Mouse (Mus musculus) testis, postnatal 10 days (tissue): ENCODE measurements at regions not wholly inside any gene's neighbourhood (a gene's known extent, or its start where the extent isn't known, plus 50 kb on each side); places are given as distances from the start of the nearest gene placed in this dataset.
"Not testable (repeated sequence)": the region's sequence is repeated elsewhere in the genome, so short reads cannot be mapped to it uniquely, and the experiment has no call there.

ENCODE experiments used
- DNase-seq: peaks from one replicate; pipeline ENCODE4 v3.0.0; 2021; ENCODE audit warnings: low spot score

- DNase-seq = no peak
These were observed 943.7 kb upstream of the Prmt6 start for GRCm38 (mm10) chr3:111194541-111194940.

DNA sequence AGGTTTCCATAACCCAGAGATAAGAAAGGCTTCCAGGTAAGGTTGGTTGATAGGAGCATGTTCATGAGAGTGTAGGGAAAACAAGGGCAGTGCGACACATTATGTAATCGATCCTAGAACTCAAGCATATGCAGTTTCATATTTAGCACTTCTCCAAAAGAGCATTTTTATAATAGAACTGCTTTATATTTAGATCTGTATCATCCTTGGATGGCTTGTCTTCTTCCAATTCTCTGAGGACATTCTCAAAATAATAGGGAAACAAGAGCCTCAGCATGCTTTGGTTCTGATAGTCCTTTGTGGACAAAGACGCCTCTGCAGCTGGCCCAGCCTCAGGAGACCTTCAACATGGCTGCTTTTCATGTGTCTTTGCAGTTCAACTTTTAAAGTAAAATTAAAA, 915.9 kb upstream of the Prmt6 start:
- DNase-seq = no peak

GRCm38 (mm10) chr3:111141196-111141595, 890.4 kb upstream of the Prmt6 start:
- not testable (repeated sequence) for DNase-seq

- DNase-seq = no peak
These were observed 858.2 kb upstream of the Prmt6 start for GRCm38 (mm10) chr3:111108982-111109381.

DNA sequence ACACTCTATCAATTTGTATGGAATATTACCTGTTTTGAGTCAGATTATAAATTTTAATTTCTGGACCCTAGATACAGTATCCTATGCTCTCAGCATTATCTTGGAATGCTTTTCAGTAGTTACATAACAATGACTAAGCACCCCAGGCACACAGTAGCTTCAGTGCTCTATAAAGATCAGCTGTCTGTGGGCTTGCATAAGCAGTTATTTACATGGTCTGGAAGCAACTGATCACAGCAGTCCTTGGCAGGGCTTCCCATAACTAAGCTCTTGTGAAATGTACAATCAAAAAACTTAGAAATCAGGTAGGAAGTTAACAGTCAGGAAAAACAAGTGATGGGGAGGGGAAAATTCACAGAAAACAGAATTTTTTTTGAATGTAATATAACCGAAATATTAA, 851.8 kb upstream of the Prmt6 start:
- DNase-seq = no peak

DNA sequence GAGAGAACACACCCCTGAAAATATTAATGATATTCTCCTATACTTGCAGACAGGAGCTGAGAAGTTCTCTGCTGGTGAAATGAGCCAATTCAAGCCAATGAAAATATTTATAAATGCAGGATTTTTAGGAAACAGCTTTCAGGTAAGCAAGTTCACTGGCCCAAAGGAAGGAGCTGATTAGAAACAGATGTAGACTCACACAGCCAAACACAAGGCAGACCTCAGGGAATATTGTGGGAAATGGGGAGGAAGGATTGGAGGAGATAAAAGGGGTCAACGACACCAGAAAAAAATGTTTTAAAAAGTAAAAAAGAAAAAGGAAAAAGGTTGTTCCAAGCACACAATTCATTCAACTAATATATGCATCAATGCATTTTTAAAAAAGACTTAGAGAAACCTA, 823.5 kb upstream of the Prmt6 start:
- no peak for DNase-seq

DNA sequence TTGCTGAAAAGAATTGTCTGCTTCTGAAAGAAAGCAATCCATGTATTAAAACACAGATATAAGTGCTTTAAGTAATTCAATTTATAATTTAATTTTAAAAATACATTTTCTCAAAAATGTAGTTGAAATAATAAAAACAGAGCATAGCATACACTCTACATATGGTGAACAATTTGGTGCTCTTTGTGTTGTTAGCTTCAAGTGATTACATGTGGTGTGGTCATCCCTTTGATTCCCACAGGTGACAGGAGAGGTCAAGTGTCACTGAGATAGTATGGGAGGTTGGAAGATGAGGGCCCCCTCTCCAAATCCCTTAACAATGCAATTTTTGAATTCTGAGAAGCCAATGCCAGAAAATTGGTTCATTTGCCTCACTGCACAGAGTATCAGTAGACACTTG, 819.5 kb upstream of the Prmt6 start:
- no peak for DNase-seq

- DNase-seq = no peak
These were observed 819.0 kb upstream of the Prmt6 start for GRCm38 (mm10) chr3:111069843-111070242.

DNA sequence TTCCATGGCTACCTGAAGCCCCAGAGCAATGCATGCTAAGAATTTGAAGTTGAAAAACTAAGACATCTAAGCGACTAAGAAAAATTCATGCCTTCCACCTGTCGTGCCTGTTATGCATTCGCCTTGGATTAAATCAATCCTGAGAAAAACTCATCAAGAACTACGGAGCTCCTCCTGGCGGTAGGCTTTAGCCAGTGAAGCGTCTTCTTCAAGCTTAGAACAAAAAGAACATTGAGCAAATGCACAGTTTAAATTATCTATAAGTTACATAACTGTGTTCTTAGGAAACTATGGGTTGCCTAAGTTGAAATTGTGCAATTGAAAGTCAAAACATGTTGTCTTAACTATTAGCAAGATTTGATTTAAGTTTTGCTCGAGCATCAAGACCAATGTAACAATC, 818.4 kb upstream of the Prmt6 start:
- DNase-seq = peak; percentile 64

- no peak for DNase-seq
These were observed 798.8 kb upstream of the Prmt6 start for GRCm38 (mm10) chr3:111049638-111050037.
